Mouse (Mus musculus) CH12.LX (cell line): ENCODE measurements around the gene Mtfr1l. TPM values are rescaled to one million over a fixed set of nuclear protein-coding genes. Genes with fewer than 3 reads are reported as not detected.

ENCODE experiments used
- DNase-seq: peaks from one replicate; pipeline ENCODE4 v3.0.0-alpha.2; 2013; ENCODE audit errors: extremely low read depth
- H3K27ac ChIP-seq: 2 replicates; pipeline ENCODE4 v1.5.1; 2012; ENCODE audit warnings: low read depth, mild to moderate bottlenecking, control low read depth, moderate library complexity; ENCODE audit not compliant: insufficient read depth
- H3K27me3 ChIP-seq: replicated peaks from 2 replicates; pipeline ENCODE3; 2012; ENCODE audit warnings: inconsistent platforms
- H3K36me3 ChIP-seq, 2 experiments: replicated peaks in 1 of 2; 2 replicates each; pipeline versions ENCODE3 to v1.6.1; 2012; ENCODE audit warnings: inconsistent platforms in 1 of 2, low read length in 1 of 2, mild to moderate bottlenecking in 1 of 2, mixed read lengths in 1 of 2, moderate library complexity in 1 of 2; ENCODE audit not compliant: control insufficient read depth in 1 of 2, insufficient read depth in 1 of 2
- H3K4me1 ChIP-seq, 2 experiments: 2 replicates each; pipeline ENCODE4 v1.6.1; 2012; ENCODE audit warnings: inconsistent platforms in 1 of 2, moderate library complexity in 1 of 2; ENCODE audit not compliant: insufficient read depth in 2 of 2, control insufficient read depth in 1 of 2
- H3K4me2 ChIP-seq: 2 replicates; pipeline ENCODE4 v1.6.1; 2012; ENCODE audit warnings: low read depth, mild to moderate bottlenecking, control low read depth; ENCODE audit not compliant: poor library complexity, insufficient read depth, severe bottlenecking
- H3K4me3 ChIP-seq, 3 experiments: fragments of 150-350 bp in 1 of 3; sonication (generic) in 1 of 3; replicated peaks in 1 of 3; 2 replicates each; pipeline versions ENCODE3 to v1.5.1; 2011 to 2012; ENCODE audit warnings: low read depth in 2 of 3, low read length in 2 of 3, mild to moderate bottlenecking in 2 of 3, moderate library complexity in 2 of 3, control low read depth in 1 of 3, improper control_type of control experiment in 1 of 3, inconsistent platforms in 1 of 3, mixed read lengths in 1 of 3; ENCODE audit not compliant: poor library complexity in 1 of 3
- H3K79me2 ChIP-seq: replicated peaks from 2 replicates; pipeline ENCODE4 v1.6.1; 2012; ENCODE audit warnings: mild to moderate bottlenecking, moderate library complexity; ENCODE audit not compliant: control insufficient read depth, poor library complexity, insufficient read depth, severe bottlenecking; ENCODE audit errors: extremely low read depth
- H3K9ac ChIP-seq: 2 replicates; pipeline ENCODE4 v1.6.1; 2012; ENCODE audit warnings: low read depth, mild to moderate bottlenecking, control low read depth, moderate library complexity; ENCODE audit not compliant: insufficient read depth
- H3K9me3 ChIP-seq: replicated peaks from 2 replicates; pipeline ENCODE3; 2012; ENCODE audit warnings: low read length, inconsistent platforms, mixed read lengths
- BHLHE40 ChIP-seq: IDR thresholded peaks from 2 replicates; pipeline ENCODE4 v1.6.1; 2011; ENCODE audit warnings: mild to moderate bottlenecking, low read depth, low read length, improper control_type of control experiment
- CHD1 ChIP-seq: IDR thresholded peaks from 2 replicates; pipeline ENCODE4 v1.6.1; 2012; ENCODE audit warnings: low read depth, low read length, improper control_type of control experiment, inconsistent platforms
- CTCF ChIP-seq, 2 experiments: IDR thresholded peaks in 1 of 2; conservative IDR thresholded peaks in 1 of 2; 2 replicates each; pipeline ENCODE4 v1.5.1; 2011 to 2012; ENCODE audit warnings: low read depth in 2 of 2, low read length in 2 of 2, improper control_type of control experiment in 1 of 2, inconsistent platforms in 1 of 2, mild to moderate bottlenecking in 1 of 2, moderate library complexity in 1 of 2
- HCFC1 ChIP-seq: IDR thresholded peaks from 2 replicates; pipeline ENCODE4 v1.6.1; 2012; ENCODE audit warnings: low read depth, mild to moderate bottlenecking, inconsistent platforms, low read length, improper control_type of control experiment
- JUND ChIP-seq: conservative IDR thresholded peaks from 2 replicates; pipeline ENCODE4 v1.6.1; 2011; ENCODE audit warnings: low read depth, low read length, improper control_type of control experiment
- MEF2A ChIP-seq: IDR thresholded peaks from 2 replicates; pipeline ENCODE4 v1.6.1; 2014; ENCODE audit warnings: low read depth, mild to moderate bottlenecking, inconsistent platforms, low read length, improper control_type of control experiment, borderline replicate concordance
- NELFE ChIP-seq: IDR thresholded peaks from 2 replicates; pipeline ENCODE4 v1.6.1; 2011; ENCODE audit warnings: low read depth, low read length, improper control_type of control experiment
- RAD21 ChIP-seq: IDR thresholded peaks from 2 replicates; pipeline ENCODE4 v1.6.1; 2011; ENCODE audit warnings: low read depth, mild to moderate bottlenecking, low read length, improper control_type of control experiment, moderate library complexity
- USF1 ChIP-seq: IDR thresholded peaks from 2 replicates; pipeline ENCODE4 v1.6.1; 2014; ENCODE audit warnings: low read depth, mild to moderate bottlenecking, inconsistent platforms, low read length, improper control_type of control experiment
- dilution Hi-C: fragments of 300-500 bp; cut with MboI; formaldehyde crosslinking; loops from 2 replicates; pipeline ENCODE4 v1.14.3; 2020; ENCODE audit warnings: low sequenced_read_pairs; ENCODE audit not compliant: extremely low pct_unique_long_range_greater_than_20kb, extremely low pct_ligation_motif_present
- in situ Hi-C: fragments of 300-500 bp; cut with MboI; formaldehyde crosslinking; loops from 3 replicates; pipeline ENCODE4 v1.14.3; 2019; ENCODE audit warnings: low sequenced_read_pairs, low pct_ligation_motif_present, low pct_unique_long_range_greater_than_20kb, mixed read lengths
- polyA plus RNA-seq: library from polyadenylated mRNA; unstranded; fragments of >175 nt; gene quantifications from 2 replicates; pipeline ENCODE4 v1.2.1, GENCODE M21; 2012; ENCODE audit warnings: low read depth; ENCODE audit not compliant: insufficient read length
- total RNA-seq, 2 experiments: library from RNA; depleted of rRNA; stranded (reverse); fragments of 300-350 nt in 1 of 2; fragments of >200 nt in 1 of 2; gene quantifications; 2 replicates each; pipeline ENCODE4 v1.2.3; 2012 to 2014

The Mtfr1l gene
- total and polyA plus RNA-seq, 3 experiments, result 16.2 to 36.5 (median 34.0) TPM

DNA sequence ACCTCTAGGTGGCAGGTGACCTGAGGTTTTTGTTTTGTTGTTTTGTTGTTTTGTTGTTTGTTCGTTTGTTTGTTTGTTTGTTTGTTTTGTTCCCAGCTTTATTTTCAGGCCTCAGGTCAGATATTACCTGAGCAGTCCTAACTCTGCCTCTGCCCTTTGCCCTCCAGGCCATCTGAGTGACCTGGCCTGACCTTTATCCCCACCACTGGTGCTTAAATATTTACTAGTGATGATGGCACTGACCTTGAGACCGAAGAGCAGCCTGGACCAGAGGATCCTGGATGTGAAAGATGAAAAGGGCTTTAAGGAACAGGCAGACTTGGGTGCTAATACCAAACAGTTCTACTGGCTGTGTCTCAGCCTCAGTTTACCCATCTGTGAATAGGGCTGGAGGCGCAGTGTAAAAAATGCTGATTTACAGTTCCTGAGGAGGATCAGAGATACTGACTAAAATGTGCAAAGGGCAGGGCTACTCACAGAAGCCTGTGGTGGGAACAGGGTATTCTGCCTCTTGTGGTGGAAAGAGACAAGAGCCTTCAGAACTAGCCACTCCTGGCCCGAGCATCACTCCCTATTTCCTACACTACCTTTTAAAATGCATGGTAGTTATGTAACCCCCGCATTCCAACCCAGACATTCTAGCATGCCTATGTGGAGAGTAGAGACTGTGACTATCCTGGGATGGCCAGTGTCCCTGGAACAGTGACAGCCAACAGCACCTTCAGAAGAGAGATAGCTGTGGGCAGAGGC is 49.9 kb downstream of the Mtfr1l start:
- peaks cover 33% of the 10 kb centered on the region for H3K27me3 ChIP-seq
- H3K4me3 ChIP-seq, result no peak overlapping the region
- H3K4me1 ChIP-seq, result peaks cover 2 to 6% of the 10 kb centered on the region in 2 experiments; a peak in 2 of 4 replicates
- H3K9ac ChIP-seq, result no peak overlapping the region
- no peak overlapping the region for H3K27ac ChIP-seq
- H3K79me2 ChIP-seq, result no peaks in the 10 kb centered on the region
- H3K36me3 ChIP-seq, result no peaks in the 10 kb centered on the region
- peak in 1 of 2 experiments; percentile 11; a peak in 1 of 4 replicates for TF ChIP-seq CTCF (conservative IDR thresholded peaks at IDR 0.05 in 1 of 2, IDR thresholded peaks at IDR 0.05 in 1 of 2; ENCODE audit: low read depth in 2 of 2, low read length in 2 of 2)
- TF ChIP-seq MEF2A, result no peak
- dilution Hi-C loops (no loop called here), in situ Hi-C loops (loop anchor here (25.0 kb wide), 1 partner anchor 223 kb away; the partner anchor contains the start of gene Grrp1)
- DNase-seq, result no peak
- no peak overlapping the region for H3K4me2 ChIP-seq
- H3K9me3 ChIP-seq, result no peaks in the 10 kb centered on the region

DNA sequence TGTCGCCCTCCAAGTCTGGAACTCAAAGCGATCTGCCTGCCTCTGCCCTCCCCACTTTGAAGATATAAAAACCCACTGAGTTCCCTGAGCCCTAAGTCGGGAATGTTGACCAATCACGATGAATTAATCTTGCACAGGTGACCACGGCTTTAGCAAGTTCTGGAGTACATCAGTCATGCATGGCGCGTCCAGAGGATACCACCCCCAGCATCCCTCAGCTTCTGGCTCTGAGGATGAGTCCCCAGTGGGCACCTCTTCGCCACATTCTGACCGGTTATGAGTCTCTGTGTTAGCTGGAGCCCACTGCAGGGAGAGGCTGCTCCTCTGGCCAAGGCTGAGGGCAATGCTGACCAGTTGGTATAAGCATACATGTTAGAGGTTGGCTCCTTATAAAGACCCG is 51.0 kb downstream of the Mtfr1l start:
- no peak overlapping the region for H3K9ac ChIP-seq
- no peaks in the 10 kb centered on the region for H3K36me3 ChIP-seq
- H3K27me3 ChIP-seq, result peaks cover 42% of the 10 kb centered on the region
- dilution Hi-C loops (no loop called here), in situ Hi-C loops (loop anchor here (25.0 kb wide), 1 partner anchor 222 kb away; the partner anchor contains the start of gene Grrp1)
- no peaks in the 10 kb centered on the region for H3K9me3 ChIP-seq
- no peak overlapping the region for H3K27ac ChIP-seq
- no peak for TF ChIP-seq CTCF (conservative IDR thresholded peaks at IDR 0.05 in 1 of 2, IDR thresholded peaks at IDR 0.05 in 1 of 2; ENCODE audit: low read depth in 2 of 2, low read length in 2 of 2)
- no peak for TF ChIP-seq USF1
- no peak overlapping the region for H3K4me2 ChIP-seq
- peaks cover 2 to 6% of the 10 kb centered on the region in 2 experiments; a peak in 2 of 4 replicates for H3K4me1 ChIP-seq
- DNase-seq, result no peak
- H3K4me3 ChIP-seq, result no peak overlapping the region
- no peaks in the 10 kb centered on the region for H3K79me2 ChIP-seq

DNA sequence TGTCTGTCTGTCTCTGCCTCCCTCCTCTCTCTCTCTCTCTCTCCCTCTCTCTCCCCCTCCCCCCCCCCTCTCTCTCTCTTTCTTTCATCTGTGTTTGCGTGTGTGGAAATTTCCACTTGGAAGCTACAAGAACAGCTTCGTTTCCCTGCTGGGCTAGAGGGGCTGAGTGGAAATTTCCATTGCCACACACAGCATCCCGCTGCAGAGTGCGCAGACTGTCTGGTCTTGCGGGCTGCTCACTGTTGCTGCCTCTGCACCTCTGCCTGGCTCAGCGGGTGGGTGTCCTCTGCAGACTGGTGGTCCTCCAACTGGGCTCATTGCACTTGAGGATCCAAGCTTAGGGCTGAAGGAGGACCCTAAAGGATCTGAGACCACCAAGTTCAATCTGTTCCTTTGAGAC is 51.5 kb downstream of the Mtfr1l start:
- Histone ChIP-seq H3K79me2 (no peaks in the 10 kb centered on the region), H3K27me3 (peaks cover 47% of the 10 kb centered on the region), H3K4me1 (peaks cover 2 to 9% of the 10 kb centered on the region in 2 experiments; a peak in 2 of 4 replicates), H3K4me2 (no peak overlapping the region), H3K4me3 (no peak overlapping the region), H3K9me3 (no peaks in the 10 kb centered on the region), H3K27ac (no peak overlapping the region)
- dilution Hi-C loops (no loop called here), in situ Hi-C loops (loop anchor here (25.0 kb wide), 1 partner anchor 221 kb away; the partner anchor contains the start of gene Grrp1)
- no peak for DNase-seq
- TF ChIP-seq NELFE, result no peak
- TF ChIP-seq CHD1, result no peak
- no peak for TF ChIP-seq BHLHE40
- TF ChIP-seq JUND, result no peak
- no peak for TF ChIP-seq HCFC1
- no peak for TF ChIP-seq RAD21
- TF ChIP-seq, all 38 proteins: peak for 0
- Histone ChIP-seq H3K36me3 (no peaks in the 10 kb centered on the region), H3K9ac (no peak overlapping the region)
